Mouse (Mus musculus) heart, postnatal 25 days (tissue): ENCODE data around the gene Lclat1. TPM values are rescaled to one million over a fixed set of nuclear protein-coding genes. Genes with fewer than 3 reads are reported as not detected.
A peak's percentile ranks its signal among the peaks of the same experiment; 100 is the strongest.

Source experiments
- DNase-seq: peaks from one replicate; pipeline ENCODE4 v3.0.0; 2022; ENCODE audit warnings: low spot score
- intact Hi-C: fragments of 180-260 bp; cut with DNase I; formaldehyde crosslinking; loops from one replicate; pipeline ENCODE4 v1.15.1; 2025
- total RNA-seq, 2 experiments: library from RNA; stranded (reverse); gene quantifications; 2 replicates each; pipeline ENCODE4 v1.2.3; 2021

Lclat1 gene
- total RNA-seq, 2 experiments from 2014 or later = 107 to 116 TPM

DNA sequence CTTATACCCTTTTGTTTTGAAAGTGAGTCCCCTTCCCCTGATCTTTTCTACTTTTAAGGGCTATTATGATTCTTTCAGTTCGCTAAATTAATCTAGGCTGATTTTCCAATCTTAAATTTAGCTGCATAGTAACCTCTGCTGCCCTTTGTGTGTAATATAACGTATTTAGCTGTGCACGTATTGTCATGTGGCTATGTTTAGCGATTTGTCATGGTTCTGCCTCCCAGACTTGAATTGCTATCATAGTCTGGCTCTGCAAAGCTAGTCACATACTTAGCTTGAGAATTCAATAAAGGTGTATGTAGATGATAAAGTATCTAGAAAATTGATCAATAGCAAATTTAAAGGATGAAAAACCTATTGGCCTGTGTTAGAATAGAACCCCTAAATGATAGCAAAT, 69.3 kb downstream of the Lclat1 start:
- intact Hi-C loops = loop anchor here (10.0 kb wide), 1 partner anchor 538 kb away; the partner anchor contains the start of gene Galnt14
- no peak for DNase-seq

DNA sequence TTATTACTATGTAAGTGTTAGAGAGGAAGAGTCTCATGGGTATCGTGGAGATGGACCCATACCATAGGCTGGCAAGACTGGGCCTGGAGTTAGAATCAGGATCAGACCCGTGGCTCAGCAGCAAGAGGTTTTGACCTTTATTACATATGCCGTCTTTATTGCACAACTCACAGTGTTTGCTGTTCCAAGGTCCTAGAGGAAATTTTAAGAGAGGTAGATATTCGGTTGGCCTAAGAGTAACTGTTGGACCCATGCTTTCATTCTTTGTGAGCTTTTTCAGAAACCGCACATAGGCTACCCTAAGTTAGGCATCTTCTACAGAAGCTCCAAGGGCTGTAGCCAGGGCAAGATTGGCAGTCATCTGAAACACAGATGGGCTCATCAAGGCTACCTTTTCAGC, 79.1 kb downstream of the Lclat1 start:
- intact Hi-C loops = no loop called here

DNA sequence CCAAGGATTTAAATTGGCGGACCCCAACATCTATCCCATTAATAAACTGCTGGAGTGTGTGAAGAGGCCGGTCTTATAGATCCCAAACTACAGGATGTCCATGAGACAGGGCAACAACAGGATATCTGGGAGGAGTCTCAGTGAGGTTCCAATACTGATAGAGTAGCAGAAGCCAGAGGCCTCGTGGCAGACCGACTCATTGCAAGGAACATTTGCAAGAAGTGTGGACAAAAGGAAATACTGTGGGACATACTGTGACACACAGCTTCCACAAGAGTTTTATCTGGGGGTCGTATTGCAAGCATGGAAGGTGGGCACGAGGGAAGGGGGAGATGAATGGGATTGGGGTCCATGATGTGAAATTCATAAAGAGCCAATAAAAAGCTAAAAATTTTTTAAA, 86.4 kb downstream of the Lclat1 start:
- intact Hi-C loops = no loop called here
- DNase-seq = no peak

More for the DNA sequence above, 79.1 kb downstream of the Lclat1 start:
- DNase-seq = no peak

DNA sequence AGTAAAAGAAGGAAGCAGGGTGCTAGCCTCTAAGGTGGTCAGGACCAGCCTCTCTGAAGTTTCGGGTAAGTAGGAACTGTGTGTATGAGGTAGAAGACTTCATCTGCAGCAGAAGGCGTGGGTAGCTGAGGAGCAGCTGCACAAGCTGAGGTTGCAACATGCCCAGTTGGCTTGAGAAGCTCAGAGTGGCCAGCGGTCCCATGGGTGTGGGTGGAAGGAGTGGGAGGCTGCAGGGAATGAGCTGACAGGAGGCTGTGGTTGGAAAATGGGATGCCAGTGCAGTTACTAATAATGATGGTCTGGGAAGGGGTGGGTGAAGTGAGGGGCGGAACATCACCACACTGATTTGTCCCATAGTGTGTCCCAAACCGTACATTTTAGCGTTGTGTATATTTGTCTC, 86.8 kb downstream of the Lclat1 start:
- DNase-seq = peak; percentile 44
- intact Hi-C loops = no loop called here

GRCm38 (mm10) chr17:73195074-73195723, 87.4 kb downstream of the Lclat1 start:
- no peak for DNase-seq
- intact Hi-C loops = loop anchor here (5.0 kb wide), 1 partner anchor 338 kb away; no protein-coding TSS in a partner anchor

DNA sequence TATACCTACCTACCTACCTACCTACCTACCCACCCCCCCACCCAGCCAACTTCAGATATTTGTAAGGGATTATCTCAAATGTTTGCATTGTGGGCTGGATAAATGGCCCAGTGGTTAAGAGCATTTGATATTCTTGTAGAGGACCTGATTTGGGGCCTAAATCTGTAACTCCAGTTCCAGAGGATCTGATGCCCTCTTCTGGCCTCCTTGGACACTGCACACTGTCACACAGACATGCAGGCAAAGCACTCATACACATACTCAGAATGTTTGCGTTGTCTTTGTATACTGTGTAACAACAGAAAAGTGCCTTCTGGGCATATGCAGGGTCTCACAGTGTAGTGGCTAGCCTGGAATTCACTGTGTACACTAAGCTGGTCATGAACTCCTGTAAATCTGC, 88.4 kb downstream of the Lclat1 start:
- DNase-seq = no peak
- intact Hi-C loops = loop anchor here (5.0 kb wide), 1 partner anchor 339 kb away; no protein-coding TSS in a partner anchor

DNA sequence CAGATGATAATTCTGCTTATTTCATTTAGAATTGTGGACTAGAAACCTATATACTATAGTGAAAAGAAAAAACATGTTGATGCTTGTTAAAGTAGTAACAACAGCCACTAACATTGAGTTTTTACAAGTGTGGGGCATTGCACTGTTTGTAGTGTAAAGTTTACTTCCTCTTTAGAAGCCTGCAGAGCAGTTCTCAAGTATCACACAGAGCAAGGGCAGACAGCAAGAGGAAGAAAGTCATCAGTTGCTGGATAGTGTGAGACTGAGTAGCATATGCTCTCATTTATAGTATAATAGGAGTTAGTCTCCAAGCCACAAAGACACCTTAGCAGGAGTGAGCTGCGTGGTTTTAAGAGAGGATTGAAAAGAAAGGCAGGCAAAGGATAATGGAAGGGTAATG, 89.9 kb downstream of the Lclat1 start:
- intact Hi-C loops = loop anchor here (5.0 kb wide), 1 partner anchor 340 kb away; no protein-coding TSS in a partner anchor
- DNase-seq = no peak

- no peak for DNase-seq
- intact Hi-C loops = loop anchor here (5.0 kb wide), 1 partner anchor 342 kb away; no protein-coding TSS in a partner anchor
These were observed 91.6 kb downstream of the Lclat1 start for GRCm38 (mm10) chr17:73199387-73199786.

DNA sequence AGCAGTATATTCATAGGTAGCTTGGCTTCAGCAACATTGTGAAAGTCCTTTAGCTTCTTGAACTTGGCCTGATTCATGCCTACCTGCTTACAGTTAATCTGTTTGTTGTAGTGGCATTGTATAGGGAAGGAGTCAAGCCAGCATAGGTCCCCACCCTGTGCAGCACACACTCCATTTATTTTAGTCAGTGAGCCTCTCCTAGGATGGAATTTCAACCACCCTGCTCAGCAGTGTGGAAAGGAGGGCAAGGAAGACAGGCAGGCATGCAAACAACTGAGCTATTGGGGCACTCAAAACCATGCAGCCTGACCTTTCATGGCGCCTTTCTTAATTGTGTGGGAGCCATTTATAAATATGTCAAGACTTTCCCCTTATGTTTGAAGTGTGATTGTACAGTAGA, 92.6 kb downstream of the Lclat1 start:
- intact Hi-C loops = loop anchor here (2.0 kb wide), 1 partner anchor 96 kb away; no protein-coding TSS in a partner anchor

DNA sequence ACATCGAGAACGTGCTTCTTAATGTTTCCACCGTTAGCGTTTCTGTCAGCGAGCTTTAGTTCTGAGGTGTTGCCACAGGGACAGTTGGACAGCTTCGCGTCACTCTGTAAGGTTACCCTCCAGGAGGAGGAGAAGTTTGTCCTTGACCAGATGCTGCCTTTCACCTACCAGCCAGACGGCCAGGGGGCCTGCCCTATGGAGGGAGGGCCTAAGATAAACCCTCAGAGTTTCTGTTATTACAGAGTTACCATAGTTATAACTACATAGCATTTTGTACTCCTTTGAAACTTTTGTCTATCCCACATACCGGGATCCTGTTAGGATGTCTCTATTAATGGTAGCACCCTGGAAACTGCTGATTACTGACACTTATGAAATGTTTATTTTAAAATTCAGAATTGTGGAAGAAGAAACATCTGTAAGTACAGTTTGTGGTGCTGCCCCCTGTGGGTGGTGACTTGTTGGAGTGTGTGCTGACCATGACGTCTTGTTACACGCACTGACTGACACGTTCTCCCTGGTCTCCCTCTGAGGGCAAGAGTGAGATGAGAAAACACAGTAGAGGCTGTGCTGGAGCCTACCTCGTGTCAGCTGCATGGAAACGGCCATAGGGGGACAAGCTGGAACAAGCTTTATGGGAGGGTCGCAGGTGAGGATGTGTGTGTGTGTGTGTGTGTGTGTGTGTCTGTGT, 96.0 kb downstream of the Lclat1 start:
- no peak for DNase-seq
- intact Hi-C loops = no loop called here

More for the DNA sequence above, 92.6 kb downstream of the Lclat1 start:
- no peak for DNase-seq

DNA sequence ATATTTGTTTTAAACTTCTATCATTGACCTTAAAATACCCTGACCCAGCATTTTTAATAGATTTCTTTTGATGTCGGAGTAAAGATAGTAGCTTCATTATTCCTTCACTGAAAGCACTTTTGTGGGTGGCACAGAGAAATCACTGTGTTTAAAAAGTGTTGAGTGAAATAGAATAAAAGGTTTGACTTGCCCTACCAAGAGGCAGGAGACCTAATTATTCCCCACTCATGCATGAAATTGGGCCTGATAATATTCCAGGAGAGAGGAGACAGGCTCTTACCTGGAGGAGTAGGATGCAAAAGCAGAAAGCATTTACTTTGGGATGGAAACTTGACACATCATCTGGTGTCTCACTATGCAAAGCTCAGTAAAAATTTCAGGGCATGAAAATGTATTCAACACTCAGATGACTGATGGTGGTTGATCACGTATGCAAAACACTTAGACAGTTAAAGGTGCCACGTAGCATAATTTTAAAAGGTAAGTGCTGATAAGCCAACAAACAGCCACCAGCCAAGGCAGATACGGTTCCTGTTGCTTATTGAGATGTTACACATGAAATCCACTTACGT, 103.3 kb downstream of the Lclat1 start:
- DNase-seq = no peak
- intact Hi-C loops = no loop called here

GRCm38 (mm10) chr17:73212754-73213153, 105.0 kb downstream of the Lclat1 start:
- intact Hi-C loops = no loop called here
- DNase-seq = no peak

DNA sequence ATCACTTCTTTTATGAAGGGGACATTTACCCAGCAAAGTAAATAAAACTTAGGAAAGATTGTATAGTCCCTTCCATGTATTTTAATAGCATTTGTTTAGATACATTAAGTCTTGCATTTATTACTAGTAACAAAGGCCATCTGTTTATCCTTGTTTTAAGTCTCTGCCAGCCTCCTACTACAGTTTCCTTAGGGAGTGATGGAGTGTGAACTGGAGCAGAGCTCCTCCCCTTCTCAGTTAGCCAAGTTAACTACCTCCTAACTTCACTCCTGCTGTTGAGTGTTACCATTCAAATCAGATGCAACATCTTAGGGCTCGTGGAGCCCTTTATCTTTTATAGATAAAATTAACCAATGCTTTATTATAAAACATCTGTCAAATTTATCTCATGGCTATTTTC, 105.4 kb downstream of the Lclat1 start:
- intact Hi-C loops = no loop called here
- no peak for DNase-seq

GRCm38 (mm10) chr17:73213677-73214076, 105.9 kb downstream of the Lclat1 start:
- intact Hi-C loops = no loop called here
- DNase-seq = no peak

GRCm38 (mm10) chr17:73217274-73217673, 109.5 kb downstream of the Lclat1 start:
- intact Hi-C loops = no loop called here
- no peak for DNase-seq

DNA sequence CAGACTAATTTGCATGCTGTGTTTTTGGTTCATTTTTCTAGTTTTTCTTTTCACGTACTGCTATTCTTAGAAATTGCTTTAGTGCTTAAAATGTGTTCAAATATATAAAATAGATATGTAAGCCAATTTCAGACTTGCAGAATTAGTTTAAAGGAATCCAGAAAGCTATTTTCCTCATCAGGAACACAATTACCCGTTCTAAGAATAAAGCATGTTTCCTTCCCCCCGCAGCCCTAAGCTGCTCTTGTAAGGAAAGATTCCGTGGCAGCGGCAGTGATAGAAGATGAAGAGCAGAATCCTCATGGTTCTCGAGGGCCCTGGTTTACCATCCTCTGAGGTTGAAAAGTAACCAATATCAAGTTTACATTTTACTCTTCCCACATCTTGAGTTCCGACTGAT, 113.0 kb downstream of the Lclat1 start:
- intact Hi-C loops = no loop called here
- DNase-seq = no peak

GRCm38 (mm10) chr17:73222077-73222476, 114.3 kb downstream of the Lclat1 start:
- no peak for DNase-seq
- intact Hi-C loops = no loop called here

GRCm38 (mm10) chr17:73225442-73225841, 117.7 kb downstream of the Lclat1 start:
- no peak for DNase-seq
- intact Hi-C loops = no loop called here

DNA sequence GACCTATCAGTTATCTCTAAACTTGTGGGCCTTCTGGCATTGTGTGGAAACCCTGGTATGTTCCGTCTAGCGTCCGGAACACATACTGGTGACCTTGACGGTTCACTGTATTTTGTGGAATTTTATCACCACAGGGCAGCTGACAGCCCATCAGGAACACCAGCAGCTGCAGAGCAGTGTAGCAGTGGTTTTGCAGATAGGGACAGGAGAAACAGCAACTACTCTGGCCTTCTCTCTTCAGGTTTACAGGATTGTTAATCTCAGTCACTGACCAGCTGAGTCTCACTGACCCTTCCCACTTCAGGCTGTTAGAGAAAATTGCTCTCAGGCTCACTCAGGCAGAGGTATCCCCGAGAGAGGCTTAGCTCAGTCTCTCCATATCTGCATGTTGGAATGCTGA, 118.2 kb downstream of the Lclat1 start:
- no peak for DNase-seq
- intact Hi-C loops = no loop called here

DNA sequence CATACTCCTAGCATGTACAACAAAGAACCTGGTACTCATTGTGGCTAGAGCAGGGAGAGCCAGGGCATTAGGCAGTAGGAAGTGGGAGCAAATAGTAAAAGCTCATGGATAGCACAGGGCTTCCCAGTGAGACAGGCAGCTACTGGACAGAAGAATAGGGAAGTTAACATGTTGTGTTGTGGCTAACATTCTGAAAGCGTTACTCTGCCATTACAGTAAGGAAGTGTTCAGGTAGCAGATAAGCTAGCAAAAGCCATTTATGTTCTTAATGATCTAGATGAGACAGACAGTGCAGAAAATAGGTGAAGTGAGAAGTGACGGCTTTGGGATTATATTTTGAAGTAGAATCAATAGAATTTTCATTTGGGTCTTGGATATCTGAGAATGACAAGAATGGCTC, 118.8 kb downstream of the Lclat1 start:
- DNase-seq = no peak
- intact Hi-C loops = no loop called here

DNA sequence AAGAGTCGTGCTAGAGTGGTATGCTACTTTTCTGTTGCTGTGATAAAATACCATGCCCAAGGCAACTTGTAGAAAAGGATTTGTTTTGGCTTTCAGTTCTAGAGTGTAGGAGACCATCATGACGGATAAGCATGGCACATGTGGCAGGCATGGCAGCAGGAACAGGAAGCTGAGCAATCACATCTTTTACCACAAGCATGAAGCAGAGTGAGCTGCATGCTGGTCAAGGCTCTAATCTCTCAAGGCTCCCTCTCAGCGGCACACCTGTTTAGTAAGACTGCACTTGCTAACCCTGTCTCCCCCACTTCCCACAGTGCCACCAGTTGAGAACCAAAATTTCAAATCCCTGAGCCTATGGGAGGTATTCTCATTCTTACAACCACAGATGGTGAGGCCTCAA, 119.6 kb downstream of the Lclat1 start:
- DNase-seq = no peak
- intact Hi-C loops = no loop called here
